Mouse (Mus musculus): ENCODE measurements around the gene Hes6.

Hes6 gene

GRCm38 (mm10) chr1:91407819-91408218 is 6.0 kb downstream of the Hes6 start:
- no peak for DNase-seq (ENCODE audit: extremely low read depth, low read depth, low spot score)

- DNase-seq (ENCODE audit: extremely low read depth, low read depth, low spot score): no peak
These were observed 8.2 kb downstream of the Hes6 start for GRCm38 (mm10) chr1:91405406-91406169.

GRCm38 (mm10) chr1:91404976-91405375 is 8.9 kb downstream of the Hes6 start:
- no peak for DNase-seq (ENCODE audit: extremely low read depth, low read depth, low spot score)

GRCm38 (mm10) chr1:91398260-91399062 is 15.4 kb downstream of the Hes6 start, which contains the start of gene Ilkap:
Ilkap (minus strand) TSS chr1:91398815.
- DNase-seq (ENCODE audit: extremely low read depth, low read depth, low spot score): no peak

GRCm38 (mm10) chr1:91397927-91398259 is 15.9 kb downstream of the Hes6 start:
- DNase-seq (ENCODE audit: extremely low read depth, low read depth, low spot score): no peak

GRCm38 (mm10) chr1:91390369-91390768 is 23.5 kb downstream of the Hes6 start:
- DNase-seq (ENCODE audit: extremely low read depth, low read depth, low spot score): no peak

GRCm38 (mm10) chr1:91381091-91381471 is 32.8 kb downstream of the Hes6 start:
- DNase-seq (ENCODE audit: extremely low read depth, low read depth, low spot score): no peak

- no peak for DNase-seq (ENCODE audit: extremely low read depth, low read depth, low spot score)
These were observed 33.3 kb downstream of the Hes6 start for GRCm38 (mm10) chr1:91380453-91381090.

GRCm38 (mm10) chr1:91373414-91373835 is 40.4 kb downstream of the Hes6 start:
- no peak for DNase-seq (ENCODE audit: extremely low read depth, low read depth, low spot score)

- DNase-seq (ENCODE audit: extremely low read depth, low read depth, low spot score): no peak
These were observed 43.8 kb downstream of the Hes6 start for GRCm38 (mm10) chr1:91370055-91370454.

- DNase-seq (ENCODE audit: extremely low read depth, low read depth, low spot score): no peak
These were observed 44.4 kb downstream of the Hes6 start for GRCm38 (mm10) chr1:91369408-91369807.

GRCm38 (mm10) chr1:91367295-91367694 is 46.5 kb downstream of the Hes6 start:
- no peak for DNase-seq (ENCODE audit: extremely low read depth, low read depth, low spot score)

- no peak for DNase-seq (ENCODE audit: extremely low read depth, low read depth, low spot score)
These were observed 47.4 kb downstream of the Hes6 start, which contains the start of gene Erfe for GRCm38 (mm10) chr1:91366215-91367108. Erfe (plus strand) TSS chr1:91366430.

- no peak for DNase-seq (ENCODE audit: extremely low read depth, low read depth, low spot score)
These were observed 48.0 kb downstream of the Hes6 start for GRCm38 (mm10) chr1:91365816-91366214.

GRCm38 (mm10) chr1:91364822-91365644 is 48.8 kb downstream of the Hes6 start:
- DNase-seq (ENCODE audit: extremely low read depth, low read depth, low spot score): no peak

- no peak for DNase-seq (ENCODE audit: extremely low read depth, low read depth, low spot score)
These were observed 51.7 kb downstream of the Hes6 start for GRCm38 (mm10) chr1:91362113-91362512.
